Mouse (Mus musculus) left cerebral cortex, adult 11 months (tissue): ENCODE data around the gene Gm5089.

Experiments used
- DNase-seq: peaks from one replicate; pipeline ENCODE4 v3.0.0; 2022; ENCODE audit warnings: low spot score

The Gm5089 gene

GRCm38 (mm10) chr14:122450496-122451382 is at the start of gene Gm5089:
Gene Gm5089, minus strand, starts transcription at chr14:122451115.
- DNase-seq, result no peak

- no peak for DNase-seq
Observed at GRCm38 (mm10) chr14:122492015-122492414, 41.1 kb upstream of the Gm5089 start.

GRCm38 (mm10) chr14:122491521-122491920 is 40.6 kb upstream of the Gm5089 start:
- no peak for DNase-seq

GRCm38 (mm10) chr14:122490441-122491328 is 39.8 kb upstream of the Gm5089 start, which contains the start of gene Gm10837:
Gene Gm10837, plus strand, starts transcription at chr14:122490586.
- DNase-seq, result no peak

GRCm38 (mm10) chr14:122489686-122490414 is 38.9 kb upstream of the Gm5089 start:
- DNase-seq, result no peak

GRCm38 (mm10) chr14:122489041-122489440 is 38.1 kb upstream of the Gm5089 start:
- no peak for DNase-seq

GRCm38 (mm10) chr14:122487366-122487765 is 36.5 kb upstream of the Gm5089 start:
- DNase-seq, result no peak

GRCm38 (mm10) chr14:122486611-122487010 is 35.7 kb upstream of the Gm5089 start:
- DNase-seq, result no peak

GRCm38 (mm10) chr14:122485635-122486181 is 34.8 kb upstream of the Gm5089 start:
- no peak for DNase-seq

GRCm38 (mm10) chr14:122484844-122485551 is 34.1 kb upstream of the Gm5089 start:
- DNase-seq, result no peak

- no peak for DNase-seq
Observed at GRCm38 (mm10) chr14:122484458-122484843, 33.5 kb upstream of the Gm5089 start.

- DNase-seq, result no peak
Observed at GRCm38 (mm10) chr14:122483556-122484421, 32.9 kb upstream of the Gm5089 start.

- DNase-seq, result no peak
Observed at GRCm38 (mm10) chr14:122483024-122483385, 32.1 kb upstream of the Gm5089 start.

GRCm38 (mm10) chr14:122482081-122483023 is 31.4 kb upstream of the Gm5089 start:
- DNase-seq, result no peak

GRCm38 (mm10) chr14:122481181-122481580 is 30.3 kb upstream of the Gm5089 start:
- DNase-seq, result no peak

GRCm38 (mm10) chr14:122480355-122480754 is 29.4 kb upstream of the Gm5089 start:
- no peak for DNase-seq

- DNase-seq, result no peak
Observed at GRCm38 (mm10) chr14:122479461-122480109, 28.7 kb upstream of the Gm5089 start.

- DNase-seq, result no peak
Observed at GRCm38 (mm10) chr14:122478574-122479011, 27.7 kb upstream of the Gm5089 start.
